Mouse (Mus musculus) heart, embryonic 15.5 days (tissue): ENCODE measurements around the gene Itga2b. TPM values are rescaled to one million over a fixed set of nuclear protein-coding genes. Genes with fewer than 3 reads are reported as not detected.

Source experiments
- ATAC-seq: fragments of 200-750 bp; cut with Nextera tagmentation; replicated peaks from 2 replicates; pipeline ENCODE4 v1.8.0; 2017; ENCODE audit warnings: low read depth, moderate TSS enrichment; ENCODE audit not compliant: insufficient number of reproducible peaks, insufficient read depth, low FRiP score
- H3K27ac ChIP-seq: fragments of 300-500 bp; sonication (generic); 2 replicates; pipeline ENCODE4 v1.5.1; 2015; ENCODE audit warnings: mild to moderate bottlenecking, inconsistent platforms
- H3K27me3 ChIP-seq: fragments of 300-500 bp; sonication (generic); 2 replicates; pipeline ENCODE4 v1.6.1; 2015; ENCODE audit warnings: inconsistent platforms
- H3K36me3 ChIP-seq: fragments of 300-500 bp; sonication (generic); 2 replicates; pipeline ENCODE4 v1.6.1; 2015; ENCODE audit warnings: mild to moderate bottlenecking, inconsistent platforms
- H3K4me1 ChIP-seq: fragments of 300-500 bp; sonication (generic); replicated peaks from 2 replicates; pipeline ENCODE4 v1.6.1; 2015; ENCODE audit warnings: inconsistent platforms
- H3K4me2 ChIP-seq: fragments of 300-500 bp; sonication (generic); 2 replicates; pipeline ENCODE4 v1.6.1; 2015; ENCODE audit warnings: inconsistent platforms, mild to moderate bottlenecking, moderate library complexity
- H3K4me3 ChIP-seq: fragments of 300-500 bp; sonication (generic); 2 replicates; pipeline ENCODE4 v1.5.1; 2015; ENCODE audit warnings: mild to moderate bottlenecking, inconsistent platforms
- H3K9ac ChIP-seq: fragments of 300-500 bp; sonication (generic); 2 replicates; pipeline ENCODE4 v1.6.1; 2015; ENCODE audit warnings: mild to moderate bottlenecking, inconsistent platforms
- H3K9me3 ChIP-seq: fragments of 300-500 bp; sonication (generic); replicated peaks from 2 replicates; pipeline ENCODE4 v1.6.1; 2016; ENCODE audit warnings: inconsistent platforms
- WGBS: fragments of 180-500 bp; shearing (Covaris S2); methylation state at CpG from one replicate; pipeline ENCODE4 v1.1.7; 2015; ENCODE audit warnings: mixed read lengths; 5-methylcytosine and 5-hydroxymethylcytosine counted together
- polyA plus RNA-seq: library from polyadenylated mRNA; unstranded; fragments of >200 nt; fragmentation: Nextera tagmentation; extraction: Ambion mirVana; gene quantifications from 2 replicates; pipeline ENCODE4 v1.2.1, GENCODE M21; 2015

Gene Itga2b
- 8.7 TPM in 2 replicates for polyA plus RNA-seq

GRCm38 (mm10) chr11:102469648-102470357, at the start of gene Itga2b:
Gene Itga2b (minus strand): TSS chr11:102470122.
- H3K36me3 ChIP-seq, result no peaks in the 10 kb centered on the region
- no peak within 1 kb of the TSS for H3K4me3 ChIP-seq
- ATAC-seq, result no peak
- no peaks in the 10 kb centered on the region for H3K9me3 ChIP-seq
- no peak within 1 kb of the TSS for H3K4me2 ChIP-seq
- 36% methylated on average over 11 of the region's 11 CpGs for WGBS
- H3K9ac ChIP-seq, result no peak within 1 kb of the TSS
- H3K27ac ChIP-seq, result no peak within 1 kb of the TSS
- H3K4me1 ChIP-seq, result peaks cover 35% of the 10 kb centered on the region
- no peaks in the 10 kb centered on the region for H3K27me3 ChIP-seq

- Histone ChIP-seq H3K27me3 (no peaks in the 10 kb centered on the region), H3K4me2 (no peak overlapping the region), H3K27ac (no peak overlapping the region), H3K4me1 (no peaks in the 10 kb centered on the region; the same call in 1 of the 2 replicates), H3K9me3 (no peaks in the 10 kb centered on the region), H3K9ac (no peak overlapping the region), H3K4me3 (no peak overlapping the region), H3K36me3 (peaks cover 9% of the 10 kb centered on the region)
- no peak for ATAC-seq
- 87% methylated on average over 1 of the region's 1 CpGs for WGBS
Measured at GRCm38 (mm10) chr11:102514793-102515424, 45.0 kb upstream of the Itga2b start.

GRCm38 (mm10) chr11:102510226-102510625, 40.3 kb upstream of the Itga2b start:
- Histone ChIP-seq H3K4me3 (no peak overlapping the region), H3K36me3 (peaks cover 17% of the 10 kb centered on the region; the same call in 1 of the 2 replicates), H3K4me2 (no peak overlapping the region), H3K9me3 (no peaks in the 10 kb centered on the region), H3K9ac (no peak overlapping the region), H3K27ac (no peak overlapping the region), H3K27me3 (no peaks in the 10 kb centered on the region), H3K4me1 (no peaks in the 10 kb centered on the region; the same call in 1 of the 2 replicates)
- no peak for ATAC-seq
- 68% methylated on average over 6 of the region's 6 CpGs for WGBS

GRCm38 (mm10) chr11:102496732-102497131, 26.8 kb upstream of the Itga2b start:
- no peak overlapping the region for H3K9ac ChIP-seq
- H3K27ac ChIP-seq, result no peak overlapping the region
- 64% methylated on average over 2 of the region's 2 CpGs for WGBS
- H3K4me1 ChIP-seq, result peaks cover 14% of the 10 kb centered on the region
- no peaks in the 10 kb centered on the region for H3K27me3 ChIP-seq
- H3K9me3 ChIP-seq, result no peaks in the 10 kb centered on the region
- peaks cover 41% of the 10 kb centered on the region for H3K36me3 ChIP-seq
- H3K4me3 ChIP-seq, result no peak overlapping the region
- H3K4me2 ChIP-seq, result no peak overlapping the region
- ATAC-seq, result no peak

GRCm38 (mm10) chr11:102496206-102496605, 26.3 kb upstream of the Itga2b start:
- H3K36me3 ChIP-seq, result peaks cover 38% of the 10 kb centered on the region
- no peak overlapping the region for H3K4me3 ChIP-seq
- H3K4me1 ChIP-seq, result peaks cover 14% of the 10 kb centered on the region
- no peaks in the 10 kb centered on the region for H3K9me3 ChIP-seq
- H3K4me2 ChIP-seq, result no peak overlapping the region
- 83% methylated on average over 2 of the region's 2 CpGs for WGBS
- no peaks in the 10 kb centered on the region for H3K27me3 ChIP-seq
- H3K9ac ChIP-seq, result no peak overlapping the region
- ATAC-seq, result no peak
- no peak overlapping the region for H3K27ac ChIP-seq

- no peak overlapping the region for H3K4me3 ChIP-seq
- H3K27ac ChIP-seq, result no peak overlapping the region
- ATAC-seq, result no peak
- 87% methylated on average over 5 of the region's 5 CpGs for WGBS
- H3K9me3 ChIP-seq, result no peaks in the 10 kb centered on the region
- no peak overlapping the region for H3K4me2 ChIP-seq
- no peaks in the 10 kb centered on the region for H3K27me3 ChIP-seq
- H3K36me3 ChIP-seq, result peaks cover 33% of the 10 kb centered on the region
- H3K4me1 ChIP-seq, result peaks cover 14% of the 10 kb centered on the region
- H3K9ac ChIP-seq, result no peak overlapping the region
Measured at GRCm38 (mm10) chr11:102495742-102496141, 25.8 kb upstream of the Itga2b start.

- no peaks in the 10 kb centered on the region for H3K27me3 ChIP-seq
- no peak for ATAC-seq
- H3K4me1 ChIP-seq, result peaks cover 14% of the 10 kb centered on the region
- H3K27ac ChIP-seq, result no peak overlapping the region
- no peak overlapping the region for H3K4me3 ChIP-seq
- H3K4me2 ChIP-seq, result no peak overlapping the region
- peaks cover 29% of the 10 kb centered on the region for H3K36me3 ChIP-seq
- no peaks in the 10 kb centered on the region for H3K9me3 ChIP-seq
- 98% methylated on average over 6 of the region's 6 CpGs for WGBS
- no peak overlapping the region for H3K9ac ChIP-seq
Measured at GRCm38 (mm10) chr11:102495114-102495513, 25.2 kb upstream of the Itga2b start.

GRCm38 (mm10) chr11:102494063-102494650, 24.2 kb upstream of the Itga2b start:
- Histone ChIP-seq H3K9me3 (no peaks in the 10 kb centered on the region), H3K4me1 (peaks cover 14% of the 10 kb centered on the region), H3K36me3 (peaks cover 20% of the 10 kb centered on the region), H3K4me2 (no peak overlapping the region), H3K27me3 (no peaks in the 10 kb centered on the region), H3K4me3 (no peak overlapping the region), H3K9ac (no peak overlapping the region), H3K27ac (peak overlapping the region; percentile 65)
- ATAC-seq, result no peak
- WGBS, result 65% methylated on average over 7 of the region's 7 CpGs

GRCm38 (mm10) chr11:102493241-102493640, 23.3 kb upstream of the Itga2b start:
- Histone ChIP-seq H3K4me2 (peak overlapping the region; percentile 9; the same call in 1 of the 2 replicates), H3K4me1 (peaks cover 14% of the 10 kb centered on the region), H3K4me3 (no peak overlapping the region), H3K9me3 (no peaks in the 10 kb centered on the region), H3K27ac (peak overlapping the region; percentile 65), H3K27me3 (no peaks in the 10 kb centered on the region), H3K36me3 (peaks cover 12% of the 10 kb centered on the region), H3K9ac (no peak overlapping the region)
- WGBS, result 33% methylated on average over 2 of the region's 2 CpGs
- peak; percentile 43; the same call in 1 of the 2 replicates for ATAC-seq

- Histone ChIP-seq H3K27ac (no peak overlapping the region), H3K9ac (no peak overlapping the region), H3K36me3 (peaks cover 27% of the 10 kb centered on the region), H3K4me2 (no peak overlapping the region), H3K9me3 (no peaks in the 10 kb centered on the region), H3K4me3 (no peak overlapping the region), H3K4me1 (no peaks in the 10 kb centered on the region), H3K27me3 (no peaks in the 10 kb centered on the region)
- WGBS, result 75% methylated on average over 2 of the region's 2 CpGs
- no peak for ATAC-seq
Measured at GRCm38 (mm10) chr11:102487901-102488300, 18.0 kb upstream of the Itga2b start.

- Histone ChIP-seq H3K36me3 (peaks cover 37% of the 10 kb centered on the region), H3K4me3 (no peak overlapping the region), H3K27ac (no peak overlapping the region), H3K4me2 (no peak overlapping the region), H3K9ac (no peak overlapping the region), H3K4me1 (no peaks in the 10 kb centered on the region), H3K9me3 (no peaks in the 10 kb centered on the region), H3K27me3 (no peaks in the 10 kb centered on the region)
- 65% methylated on average over 11 of the region's 11 CpGs for WGBS
- no peak; the same call in 1 of the 2 replicates for ATAC-seq
Measured at GRCm38 (mm10) chr11:102486733-102487386, 16.9 kb upstream of the Itga2b start.
